Mouse (Mus musculus) heart, adult 2 months (tissue): Measurements from ENCODE around the gene Slc44a2. TPM values are rescaled to one million over a fixed set of nuclear protein-coding genes. Genes with fewer than 3 reads are reported as not detected.

Experiments used
- DNase-seq, 2 experiments: peaks; one replicate each; pipeline ENCODE4 v3.0.0; 2021
- H3K27ac ChIP-seq: fragments of 200-600 bp; 2 replicates; pipeline ENCODE4 v1.8.1; 2022
- H3K27me3 ChIP-seq: fragments of 200-500 bp; 2 replicates; pipeline ENCODE4 v1.6.1; 2012; ENCODE audit warnings: mild to moderate bottlenecking, low read length, inconsistent platforms, mixed read lengths; ENCODE audit not compliant: control insufficient read depth, insufficient read depth
- H3K36me3 ChIP-seq: fragments of 200-500 bp; 2 replicates; pipeline ENCODE4 v1.6.1; 2012; ENCODE audit warnings: low read length, inconsistent platforms; ENCODE audit not compliant: control insufficient read depth, insufficient read depth
- H3K4me1 ChIP-seq: fragments of 200-500 bp; 2 replicates; pipeline ENCODE4 v1.6.1; 2011; ENCODE audit warnings: low read length; ENCODE audit not compliant: control insufficient read depth, insufficient read depth
- H3K4me3 ChIP-seq: fragments of 200-600 bp; 2 replicates; pipeline ENCODE4 v1.8.1; 2022
- H3K79me2 ChIP-seq: fragments of 200-500 bp; replicated peaks from 2 replicates; pipeline ENCODE4 v1.6.1; 2012; ENCODE audit warnings: mild to moderate bottlenecking, inconsistent platforms, low read length, moderate library complexity, mixed read lengths; ENCODE audit not compliant: control insufficient read depth, insufficient read depth
- H3K9ac ChIP-seq: fragments of 200-500 bp; 2 replicates; pipeline ENCODE4 v1.6.1; 2012; ENCODE audit warnings: low read depth, mild to moderate bottlenecking, control low read depth, inconsistent platforms, low read length, mixed read lengths
- CTCF ChIP-seq: fragments of 200-600 bp; IDR thresholded peaks from 2 replicates; pipeline ENCODE4 v1.8.1; 2022; ENCODE audit warnings: antibody characterized with exemption, mild to moderate bottlenecking, moderate library complexity
- EP300 ChIP-seq: fragments of 200-500 bp; IDR thresholded peaks from 2 replicates; pipeline ENCODE4 v1.6.1; 2011; ENCODE audit warnings: low read depth, low read length, control low read depth; ENCODE audit not compliant: insufficient read depth
- POLR2A ChIP-seq: fragments of 200-500 bp; IDR thresholded peaks from 2 replicates; pipeline ENCODE4 v1.6.1; 2011; ENCODE audit warnings: mild to moderate bottlenecking, low read depth, low read length, control low read depth; ENCODE audit not compliant: insufficient read depth
- WGBS: fragments of 180-500 bp; shearing (Covaris S2); methylation state at CpG from one replicate; pipeline ENCODE4 v1.1.7; 2018; 5-methylcytosine and 5-hydroxymethylcytosine counted together
- intact Hi-C: fragments of 180-260 bp; cut with DNase I; formaldehyde crosslinking; loops from one replicate; pipeline ENCODE4 v1.15.1; 2025
- polyA plus RNA-seq: library from polyadenylated mRNA; depleted of rRNA; stranded (reverse); fragments of >200 nt; gene quantifications from 2 replicates; pipeline ENCODE4 v1.2.3, GENCODE M21; 2012
- total RNA-seq, 2 experiments: library from RNA; stranded (reverse); gene quantifications; 2 replicates each; pipeline ENCODE4 v1.2.3; 2021

Slc44a2 gene
- total and polyA plus RNA-seq, 3 experiments: 77.0 to 89.5 (median 86.8) TPM

DNA sequence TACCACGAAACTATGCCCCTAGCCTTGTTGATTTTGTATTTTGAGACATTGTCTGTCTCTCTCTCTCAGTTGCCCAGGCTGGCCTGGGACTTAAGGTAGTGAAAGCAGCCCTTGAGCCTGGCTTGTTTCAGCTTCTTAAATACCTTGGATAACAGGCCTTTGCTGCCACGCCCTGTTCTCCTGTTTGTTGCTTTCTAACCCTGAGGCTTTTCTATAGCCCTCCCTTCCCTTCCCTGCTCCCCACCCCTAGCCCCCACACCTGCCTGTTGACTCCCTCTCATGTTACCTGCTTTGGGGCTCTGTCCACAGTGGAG lies 32.8 kb downstream of the Slc44a2 start:
- H3K36me3 ChIP-seq: no peaks in the 10 kb centered on the region
- 85% methylated on average over 2 of the region's 2 CpGs for WGBS

DNA sequence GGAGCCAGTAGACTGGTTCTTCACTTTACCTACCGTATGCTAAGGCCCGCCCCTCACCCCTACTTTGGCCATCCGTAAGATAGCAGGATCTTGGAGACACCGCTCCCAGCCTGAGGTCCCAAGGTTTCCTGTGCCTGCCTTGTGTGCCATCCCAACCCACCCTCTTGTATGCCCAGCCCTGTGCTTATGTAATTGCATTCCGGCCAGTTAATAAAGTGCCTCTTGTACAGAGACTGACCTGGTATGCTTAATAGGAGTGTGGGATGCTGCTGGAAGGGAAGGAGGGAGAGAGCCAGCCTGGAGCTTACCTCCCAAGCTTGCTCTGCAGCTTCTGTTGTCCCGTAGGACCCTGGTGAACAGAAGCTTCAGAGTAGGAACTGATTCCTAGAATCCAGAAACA lies 34.3 kb downstream of the Slc44a2 start:
- WGBS: 82% methylated on average over 6 of the region's 6 CpGs
- no peaks in the 10 kb centered on the region for H3K27me3 ChIP-seq
- no peak overlapping the region for H3K4me3 ChIP-seq
- TF ChIP-seq EP300 (no peak), CTCF (no peak), POLR2A (no peak)
- no peaks in the 10 kb centered on the region for H3K79me2 ChIP-seq
- no peak overlapping the region for H3K9ac ChIP-seq
- no peak overlapping the region for H3K27ac ChIP-seq
- H3K36me3 ChIP-seq: no peaks in the 10 kb centered on the region
- no peak for DNase-seq
- intact Hi-C loops: no loop called here
- peaks cover 3% of the 10 kb centered on the region for H3K4me1 ChIP-seq

More for the DNA sequence above, 32.8 kb downstream of the Slc44a2 start:
- intact Hi-C loops: no loop called here
- peaks cover 3% of the 10 kb centered on the region for H3K4me1 ChIP-seq
- H3K79me2 ChIP-seq: no peaks in the 10 kb centered on the region
- H3K27ac ChIP-seq: no peak overlapping the region
- no peak for TF ChIP-seq POLR2A
- TF ChIP-seq EP300: no peak
- no peak for TF ChIP-seq CTCF
- DNase-seq: no peak
- no peak overlapping the region for H3K4me3 ChIP-seq
- no peaks in the 10 kb centered on the region for H3K27me3 ChIP-seq
- no peak overlapping the region for H3K9ac ChIP-seq

DNA sequence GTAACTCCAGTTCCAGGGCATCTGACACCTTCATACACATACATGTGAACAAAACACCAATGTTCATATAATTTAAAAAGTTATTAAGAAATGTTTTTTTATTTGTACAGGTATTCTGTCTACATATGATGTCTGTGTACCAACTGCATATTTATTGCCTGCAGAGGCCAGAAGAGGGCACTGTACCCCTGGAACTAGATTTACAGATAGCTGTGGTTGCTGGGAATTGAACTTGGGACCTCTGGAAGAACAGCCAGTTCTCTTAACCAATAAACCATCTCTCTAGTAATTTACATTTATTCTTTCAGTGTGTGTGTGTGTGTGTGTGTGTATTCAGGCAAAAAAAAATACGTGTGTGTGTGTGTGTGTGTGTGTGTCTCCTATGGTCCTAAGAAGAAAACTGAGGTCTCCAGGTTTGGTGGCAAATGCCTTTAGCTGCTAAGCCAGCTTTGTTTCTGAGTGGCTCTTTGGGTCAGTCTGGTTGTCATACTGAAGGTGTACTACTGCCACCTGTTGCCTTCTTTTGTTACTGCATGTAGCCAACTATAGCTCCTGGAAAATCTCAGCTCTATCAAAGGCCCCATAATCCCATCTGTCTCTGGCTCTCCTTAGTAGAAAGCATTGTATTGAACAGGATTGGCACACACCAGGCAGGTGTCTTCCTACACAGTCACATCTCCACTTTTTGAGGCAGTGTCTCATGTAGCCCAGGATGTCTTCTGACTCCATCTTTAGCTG lies 36.7 kb downstream of the Slc44a2 start:
- intact Hi-C loops: loop anchor here (1.0 to 2.0 kb wide), 2 partner anchors 44 to 136 kb away; no protein-coding TSS in a partner anchor
- H3K27me3 ChIP-seq: no peaks in the 10 kb centered on the region
- H3K27ac ChIP-seq: no peak overlapping the region
- H3K9ac ChIP-seq: no peak overlapping the region
- no peaks in the 10 kb centered on the region for H3K36me3 ChIP-seq
- peak; percentile 51 to 60 for DNase-seq
- H3K4me1 ChIP-seq: peaks cover 2% of the 10 kb centered on the region
- TF ChIP-seq CTCF (peak; percentile 84), EP300 (no peak), POLR2A (no peak)
- WGBS: 0% methylated on average over 1 of the region's 1 CpGs
- no peak overlapping the region for H3K4me3 ChIP-seq
- no peaks in the 10 kb centered on the region for H3K79me2 ChIP-seq

GRCm38 (mm10) chr9:21366541-21367220 lies 46.2 kb downstream of the Slc44a2 start:
- Histone ChIP-seq H3K9ac (no peak overlapping the region), H3K4me1 (no peaks in the 10 kb centered on the region; the same call in 1 of the 2 replicates), H3K36me3 (no peaks in the 10 kb centered on the region), H3K27ac (peak overlapping the region; percentile 94), H3K27me3 (no peaks in the 10 kb centered on the region), H3K4me3 (peak overlapping the region; percentile 39), H3K79me2 (no peaks in the 10 kb centered on the region)
- 25% methylated on average over 14 of the region's 14 CpGs for WGBS
- intact Hi-C loops: loop anchor here (1.0 to 5.0 kb wide), 3 partner anchors 44 to 124 kb away; no protein-coding TSS in a partner anchor
- DNase-seq: peak; percentile 58 to 65
- no peak for TF ChIP-seq EP300
- TF ChIP-seq POLR2A: no peak
- peak; percentile 87 for TF ChIP-seq CTCF

DNA sequence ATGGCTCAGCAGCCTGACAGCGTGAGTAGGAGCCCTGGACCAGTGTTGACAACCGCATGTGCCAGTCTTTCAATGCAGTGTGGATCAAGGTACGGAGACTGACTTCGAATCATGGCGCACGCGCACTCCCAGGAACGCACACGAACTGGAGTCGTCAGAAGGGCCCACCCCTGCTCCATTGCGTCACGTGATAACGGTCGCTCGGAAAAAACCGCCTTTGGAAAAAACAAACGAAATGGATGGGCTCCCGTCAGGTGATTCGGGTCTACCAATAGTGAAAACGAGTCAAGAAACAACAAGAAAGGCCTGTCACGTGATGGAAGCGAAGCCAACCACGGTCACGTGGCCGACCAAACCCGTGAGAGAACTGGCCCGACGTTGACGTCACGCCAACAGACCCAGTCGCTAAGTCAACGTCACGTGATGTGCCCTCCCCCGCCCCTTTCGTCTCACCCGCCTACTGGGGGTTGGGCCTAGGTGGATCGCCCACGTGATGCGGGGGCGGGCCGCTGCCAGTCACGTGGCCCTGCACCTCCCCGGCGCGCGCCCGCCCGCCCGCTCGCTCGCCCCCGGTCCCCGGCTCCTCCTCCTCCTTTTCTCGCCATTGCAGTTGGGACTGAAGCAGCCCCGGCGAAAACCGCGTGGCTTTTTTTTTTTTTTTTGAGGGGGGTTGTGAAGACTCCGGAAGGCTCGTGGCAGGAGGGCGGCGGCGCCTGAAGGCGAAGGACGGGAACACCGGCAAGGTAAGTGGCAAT lies 47.0 kb downstream of the Slc44a2 start, which contains the start of gene Ilf3:
TSS of gene Ilf3 (plus strand) at position 515 of the 755 bp plus-strand sequence.
- peak; percentile 86 for TF ChIP-seq EP300
- TF ChIP-seq CTCF: no peak
- peak; percentile 91 for TF ChIP-seq POLR2A
- Histone ChIP-seq H3K79me2 (0 out of 2 replicates have a peak, but pooled peaks cover 2% of the 10 kb centered on the region), H3K4me3 (peak within 1 kb of the TSS; percentile 76), H3K36me3 (no peaks in the 10 kb centered on the region), H3K27ac (peak within 1 kb of the TSS; percentile 94), H3K9ac (peak within 1 kb of the TSS; percentile 54), H3K27me3 (no peaks in the 10 kb centered on the region), H3K4me1 (peaks cover 1% of the 10 kb centered on the region)
- WGBS: 1% methylated on average over 61 of the region's 66 CpGs
- peak; percentile 98 to 100 for DNase-seq
- intact Hi-C loops: loop anchor here (2.0 to 5.0 kb wide), 2 partner anchors 101 to 125 kb away; no protein-coding TSS in a partner anchor
